Mouse (Mus musculus): ENCODE data around the gene Olfr1329.
"Not testable (repeated sequence)": the region's sequence is repeated elsewhere in the genome, so short reads cannot be mapped to it uniquely, and the experiment has no call there.

The Olfr1329 gene

GRCm38 (mm10) chr4:118917365-118917764, at the start of gene Olfr1329:
Gene Olfr1329 (minus strand): TSS chr4:118917465.
- not testable (repeated sequence) for DNase-seq (ENCODE audit: low spot score)

DNA sequence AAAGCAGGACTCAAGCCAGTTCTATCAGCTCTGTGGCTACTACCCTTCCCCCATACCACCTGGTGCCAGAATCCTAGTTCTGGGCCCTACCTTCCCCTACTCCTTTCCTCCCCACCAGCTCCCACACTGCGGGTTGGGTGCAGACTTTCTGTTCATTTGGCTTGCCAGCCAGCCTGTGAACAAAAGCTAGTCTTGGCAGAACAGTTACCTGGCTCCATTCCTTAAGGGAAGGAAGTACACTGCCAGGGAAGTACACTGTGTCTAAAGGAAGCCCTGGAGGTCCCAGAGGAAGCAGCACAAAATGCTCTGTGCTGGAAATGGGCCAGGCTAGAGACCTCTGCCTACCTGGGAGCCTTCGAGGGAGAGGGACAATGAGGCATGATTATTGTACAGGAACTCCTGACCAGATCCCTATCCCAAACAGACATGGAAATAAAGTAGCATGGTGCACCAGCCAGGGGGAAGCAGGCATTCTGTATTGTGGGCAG, 43.9 kb upstream of the Olfr1329 start, which contains the start of gene Lao1:
TSS of gene Lao1 (plus strand) at position 438 of the 488 bp plus-strand sequence.
- DNase-seq (ENCODE audit: low spot score) = no peak

GRCm38 (mm10) chr4:118958812-118959211, 41.5 kb upstream of the Olfr1329 start:
- DNase-seq (ENCODE audit: low spot score) = no peak

- DNase-seq (ENCODE audit: low spot score) = no peak
Observed at GRCm38 (mm10) chr4:118938512-118938911, 21.2 kb upstream of the Olfr1329 start, which contains the start of gene Olfr1328. Gene Olfr1328 (minus strand): TSS chr4:118938612.

- DNase-seq (ENCODE audit: low spot score) = not testable (repeated sequence)
Observed at GRCm38 (mm10) chr4:118931326-118931725, 14.1 kb upstream of the Olfr1329 start.

- DNase-seq (ENCODE audit: low spot score) = no peak
Observed at GRCm38 (mm10) chr4:118901981-118902380, 15.3 kb downstream of the Olfr1329 start.

- DNase-seq (ENCODE audit: low spot score) = no peak
Observed at GRCm38 (mm10) chr4:118888297-118888696, 29.0 kb downstream of the Olfr1329 start, which contains the start of gene Olfr1330. Gene Olfr1330 (plus strand): TSS chr4:118888597.

- no peak for DNase-seq (ENCODE audit: low spot score)
Observed at GRCm38 (mm10) chr4:118867566-118867965, 49.7 kb downstream of the Olfr1329 start.
